Mouse (Mus musculus): ENCODE results near the gene Vmn1r86.

- TF ChIP-seq CTCF (IDR thresholded peaks at IDR 0.05; ENCODE audit: low read depth) (no peak), EP300 (IDR thresholded peaks at IDR 0.05; ENCODE audit: low read depth) (no peak)
Measured at GRCm38 (mm10) chr7:13140057-13140456, 20.3 kb upstream of the Vmn1r86 start, which contains the start of gene Vmn1r87.
